Mouse (Mus musculus) liver, embryonic 16.5 days (tissue): Measurements from ENCODE around the gene Ifng. TPM values are rescaled to one million over a fixed set of nuclear protein-coding genes. Genes with fewer than 3 reads are reported as not detected.

Source experiments
- ATAC-seq: fragments of 200-750 bp; cut with Nextera tagmentation; 2 replicates; pipeline ENCODE4 v1.8.0; 2017; ENCODE audit warnings: low read depth, mild to moderate bottlenecking, moderate number of reproducible peaks, moderate library complexity
- H3K27ac ChIP-seq: fragments of 300-500 bp; sonication (generic); 2 replicates; pipeline ENCODE4 v1.5.1; 2014; ENCODE audit warnings: mild to moderate bottlenecking, low read length
- H3K27me3 ChIP-seq: fragments of 300-500 bp; sonication (generic); 2 replicates; pipeline ENCODE4 v1.6.1; 2014; ENCODE audit warnings: low read depth, low read length, mixed read lengths; ENCODE audit not compliant: control insufficient read depth, insufficient read depth
- H3K36me3 ChIP-seq: fragments of 300-500 bp; sonication (generic); 2 replicates; pipeline ENCODE4 v1.6.1; 2014; ENCODE audit warnings: mild to moderate bottlenecking; ENCODE audit not compliant: control insufficient read depth, insufficient read depth
- H3K4me1 ChIP-seq: fragments of 300-500 bp; sonication (generic); 2 replicates; pipeline ENCODE4 v1.6.1; 2014; ENCODE audit warnings: low read depth, low read length, mixed read lengths; ENCODE audit not compliant: control insufficient read depth
- H3K4me2 ChIP-seq: fragments of 300-500 bp; sonication (generic); 2 replicates; pipeline ENCODE4 v1.6.1; 2014; ENCODE audit warnings: low read depth, low read length, mixed read lengths
- H3K4me3 ChIP-seq: fragments of 300-500 bp; sonication (generic); 2 replicates; pipeline ENCODE4 v1.5.1; 2014; ENCODE audit warnings: low read depth, mild to moderate bottlenecking, low read length
- H3K9ac ChIP-seq: fragments of 300-500 bp; sonication (generic); 2 replicates; pipeline ENCODE4 v1.6.1; 2014; ENCODE audit warnings: low read depth, low read length
- H3K9me3 ChIP-seq: fragments of 300-500 bp; sonication (generic); replicated peaks from 2 replicates; pipeline ENCODE4 v1.6.1; 2016; ENCODE audit warnings: low read length; ENCODE audit not compliant: control insufficient read depth
- WGBS: fragments of 180-500 bp; shearing (Covaris S2); extraction: QIAGEN DNeasy Blood & Tissue Kit; methylation state at CpG from one replicate; pipeline ENCODE4 v1.1.7; 2014; ENCODE audit not compliant: insufficient replicate concordance; 5-methylcytosine and 5-hydroxymethylcytosine counted together
- polyA plus RNA-seq: library from polyadenylated mRNA; unstranded; fragments of >200 nt; fragmentation: Nextera tagmentation; extraction: Ambion mirVana; gene quantifications from 2 replicates; pipeline ENCODE4 v1.2.1, GENCODE M21; 2015

The Ifng gene
- polyA plus RNA-seq, 1 experiment from 2014 or later: not detected

- no peak overlapping the region for H3K4me3 ChIP-seq
- ATAC-seq: no peak
- H3K4me1 ChIP-seq: no peaks in the 10 kb centered on the region
- no peaks in the 10 kb centered on the region for H3K36me3 ChIP-seq
- H3K27ac ChIP-seq: no peak overlapping the region
- no peaks in the 10 kb centered on the region for H3K9me3 ChIP-seq
- WGBS: 64% methylated on average over 6 of the region's 6 CpGs
- H3K27me3 ChIP-seq: no peaks in the 10 kb centered on the region
- no peak overlapping the region for H3K4me2 ChIP-seq
- H3K9ac ChIP-seq: no peak overlapping the region
These were observed 2.2 kb downstream of the Ifng start for GRCm38 (mm10) chr10:118442999-118443398.

GRCm38 (mm10) chr10:118445021-118445420 is 4.2 kb downstream of the Ifng start:
- Histone ChIP-seq H3K4me2 (no peak overlapping the region), H3K27me3 (no peaks in the 10 kb centered on the region), H3K27ac (no peak overlapping the region), H3K4me1 (no peaks in the 10 kb centered on the region), H3K36me3 (no peaks in the 10 kb centered on the region), H3K9ac (no peak overlapping the region), H3K4me3 (no peak overlapping the region), H3K9me3 (no peaks in the 10 kb centered on the region)
- no peak for ATAC-seq
- 77% methylated on average over 6 of the region's 6 CpGs for WGBS

GRCm38 (mm10) chr10:118445502-118445901 is 4.7 kb downstream of the Ifng start:
- Histone ChIP-seq H3K9ac (no peak overlapping the region), H3K27me3 (no peaks in the 10 kb centered on the region), H3K36me3 (no peaks in the 10 kb centered on the region), H3K4me2 (no peak overlapping the region), H3K9me3 (no peaks in the 10 kb centered on the region), H3K4me3 (no peak overlapping the region), H3K4me1 (no peaks in the 10 kb centered on the region), H3K27ac (no peak overlapping the region)
- ATAC-seq: no peak
- 68% methylated on average over 8 of the region's 8 CpGs for WGBS

GRCm38 (mm10) chr10:118445978-118446377 is 5.1 kb downstream of the Ifng start:
- H3K4me1 ChIP-seq: no peaks in the 10 kb centered on the region
- no peak overlapping the region for H3K9ac ChIP-seq
- no peak overlapping the region for H3K27ac ChIP-seq
- no peaks in the 10 kb centered on the region for H3K9me3 ChIP-seq
- H3K4me3 ChIP-seq: no peak overlapping the region
- no peaks in the 10 kb centered on the region for H3K36me3 ChIP-seq
- no peaks in the 10 kb centered on the region for H3K27me3 ChIP-seq
- no peak for ATAC-seq
- H3K4me2 ChIP-seq: no peak overlapping the region
- 79% methylated on average over 14 of the region's 14 CpGs for WGBS

GRCm38 (mm10) chr10:118451747-118452146 is 10.9 kb downstream of the Ifng start:
- 64% methylated on average over 2 of the region's 2 CpGs for WGBS
- H3K4me3 ChIP-seq: no peak overlapping the region
- no peaks in the 10 kb centered on the region for H3K4me1 ChIP-seq

GRCm38 (mm10) chr10:118458729-118459128 is 17.9 kb downstream of the Ifng start:
- no peaks in the 10 kb centered on the region for H3K4me1 ChIP-seq
- no peak overlapping the region for H3K27ac ChIP-seq
- no peak overlapping the region for H3K4me2 ChIP-seq
- H3K9me3 ChIP-seq: no peaks in the 10 kb centered on the region
- no peaks in the 10 kb centered on the region for H3K27me3 ChIP-seq
- ATAC-seq: no peak
- H3K36me3 ChIP-seq: no peaks in the 10 kb centered on the region
- H3K4me3 ChIP-seq: no peak overlapping the region
- H3K9ac ChIP-seq: no peak overlapping the region
- WGBS: 56% methylated on average over 4 of the region's 4 CpGs

More at GRCm38 (mm10) chr10:118451747-118452146, 10.9 kb downstream of the Ifng start:
- ATAC-seq: no peak
- H3K36me3 ChIP-seq: no peaks in the 10 kb centered on the region
- no peak overlapping the region for H3K27ac ChIP-seq
- no peak overlapping the region for H3K9ac ChIP-seq
- H3K27me3 ChIP-seq: no peaks in the 10 kb centered on the region
- no peaks in the 10 kb centered on the region for H3K9me3 ChIP-seq
- H3K4me2 ChIP-seq: no peak overlapping the region

- 63% methylated on average over 6 of the region's 6 CpGs for WGBS
- Histone ChIP-seq H3K4me2 (no peak overlapping the region), H3K27ac (no peak overlapping the region), H3K27me3 (no peaks in the 10 kb centered on the region), H3K9me3 (no peaks in the 10 kb centered on the region), H3K36me3 (no peaks in the 10 kb centered on the region), H3K4me3 (no peak overlapping the region), H3K4me1 (no peaks in the 10 kb centered on the region), H3K9ac (no peak overlapping the region)
- no peak for ATAC-seq
These were observed 20.4 kb downstream of the Ifng start for GRCm38 (mm10) chr10:118461126-118461767.

- Histone ChIP-seq H3K27me3 (no peaks in the 10 kb centered on the region), H3K36me3 (no peaks in the 10 kb centered on the region), H3K4me2 (no peak overlapping the region), H3K9ac (no peak overlapping the region), H3K4me3 (no peak overlapping the region), H3K27ac (no peak overlapping the region), H3K4me1 (no peaks in the 10 kb centered on the region), H3K9me3 (no peaks in the 10 kb centered on the region)
- no peak for ATAC-seq
- WGBS: 58% methylated on average over 6 of the region's 6 CpGs
These were observed 25.6 kb downstream of the Ifng start for GRCm38 (mm10) chr10:118466481-118466880.

GRCm38 (mm10) chr10:118469047-118469446 is 28.2 kb downstream of the Ifng start:
- WGBS: 45% methylated on average over 3 of the region's 3 CpGs
- no peaks in the 10 kb centered on the region for H3K9me3 ChIP-seq
- ATAC-seq: no peak
- no peak overlapping the region for H3K4me2 ChIP-seq
- no peak overlapping the region for H3K27ac ChIP-seq
- H3K4me1 ChIP-seq: no peaks in the 10 kb centered on the region
- H3K9ac ChIP-seq: no peak overlapping the region
- no peaks in the 10 kb centered on the region for H3K36me3 ChIP-seq
- no peaks in the 10 kb centered on the region for H3K27me3 ChIP-seq
- H3K4me3 ChIP-seq: no peak overlapping the region
